Mouse (Mus musculus) embryonic fibroblast, embryonic 13.5 days (primary cell): Measurements from ENCODE around the gene Olfml2a.

Experiments used
- CTCF ChIP-seq: IDR thresholded peaks from 2 replicates; pipeline ENCODE4 v1.5.1; 2011; ENCODE audit warnings: mild to moderate bottlenecking, control low read depth, low read length, moderate library complexity, borderline replicate concordance; ENCODE audit not compliant: insufficient read depth
- POLR2A ChIP-seq: IDR thresholded peaks from 2 replicates; pipeline ENCODE4 v1.6.1; 2011; ENCODE audit warnings: low read depth, mild to moderate bottlenecking, control low read depth, low read length, moderate library complexity

DNA sequence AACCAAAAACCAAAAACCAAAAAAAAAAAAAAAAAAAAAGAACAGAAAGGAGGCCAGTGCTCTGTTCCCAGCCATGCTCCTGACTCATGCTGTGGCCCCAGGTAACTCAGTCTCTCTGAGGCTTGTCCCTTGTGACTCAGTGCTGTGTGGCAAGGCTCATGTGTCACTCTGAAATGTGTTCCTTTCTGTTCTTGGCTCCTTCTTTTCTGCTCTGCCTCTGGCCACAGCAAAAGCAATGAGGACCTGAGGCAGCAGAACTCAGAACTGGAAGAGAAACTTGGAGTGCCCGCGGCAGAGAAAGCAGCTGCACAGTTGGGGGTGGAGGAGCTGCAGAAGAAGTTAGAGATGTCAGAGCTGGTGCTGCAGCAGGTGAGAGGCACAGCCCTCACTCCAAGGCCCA, 42.4 kb downstream of the Olfml2a start:
- TF ChIP-seq POLR2A, result no peak
- no peak for TF ChIP-seq CTCF
